Mouse (Mus musculus) ES-Bruce4 (cell line): ENCODE data around the gene Tlcd2. TPM values are rescaled to one million over a fixed set of nuclear protein-coding genes. Genes with fewer than 3 reads are reported as not detected.
A peak's percentile ranks its signal among the peaks of the same experiment; 100 is the strongest.

Experiments used
- H3K27ac ChIP-seq: 2 replicates; pipeline ENCODE4 v1.5.1; 2012; ENCODE audit warnings: low read length, inconsistent platforms; ENCODE audit not compliant: insufficient read depth
- H3K27me3 ChIP-seq: 2 replicates; pipeline ENCODE4 v1.6.1; 2012; ENCODE audit warnings: mild to moderate bottlenecking, low read length, inconsistent platforms; ENCODE audit not compliant: control insufficient read depth, poor library complexity, insufficient read depth, severe bottlenecking
- H3K36me3 ChIP-seq: 2 replicates; pipeline ENCODE4 v1.6.1; 2012; ENCODE audit warnings: inconsistent platforms, mild to moderate bottlenecking, low read length, moderate library complexity; ENCODE audit not compliant: control insufficient read depth, poor library complexity, insufficient read depth, severe bottlenecking
- H3K4me1 ChIP-seq: one replicate; pipeline ENCODE4 v1.8.1; 2011; ENCODE audit warnings: low read length; ENCODE audit not compliant: control insufficient read depth, insufficient read depth
- H3K4me3 ChIP-seq: 2 replicates; pipeline ENCODE4 v1.5.1; 2011; ENCODE audit warnings: low read depth, mild to moderate bottlenecking, low read length
- H3K9ac ChIP-seq: 2 replicates; pipeline ENCODE4 v1.6.1; 2012; ENCODE audit warnings: low read depth, mild to moderate bottlenecking, inconsistent platforms; ENCODE audit not compliant: poor library complexity, severe bottlenecking
- H3K9me3 ChIP-seq: replicated peaks from 2 replicates; pipeline ENCODE4 v1.6.1; 2012; ENCODE audit warnings: mild to moderate bottlenecking, low read length, inconsistent platforms; ENCODE audit not compliant: control insufficient read depth, poor library complexity, insufficient read depth, severe bottlenecking
- CTCF ChIP-seq: IDR thresholded peaks from one replicate; pipeline ENCODE4 v1.8.1; 2011; ENCODE audit warnings: low read depth, low read length
- EP300 ChIP-seq: IDR thresholded peaks from 2 replicates; pipeline ENCODE4 v1.6.1; 2011; ENCODE audit warnings: low read depth, low read length; ENCODE audit not compliant: insufficient read depth
- POLR2A ChIP-seq: IDR thresholded peaks from one replicate; pipeline ENCODE4 v1.8.1; 2011; ENCODE audit warnings: low read length; ENCODE audit not compliant: insufficient read depth
- polyA plus RNA-seq: library from polyadenylated mRNA; stranded (reverse); fragments of >200 nt; gene quantifications from 2 replicates; pipeline ENCODE4 v1.2.4, GENCODE M21; 2011; ENCODE audit warnings: low read depth; ENCODE audit not compliant: missing spikeins, insufficient read depth, insufficient read length

Tlcd2 gene
- polyA plus RNA-seq, 1 experiment: 6.8 TPM

- Histone ChIP-seq H3K4me3 (no peak overlapping the region), H3K9ac (no peak overlapping the region), H3K4me1 (no peaks in the 10 kb centered on the region), H3K9me3 (no peaks in the 10 kb centered on the region), H3K27ac (no peak overlapping the region), H3K36me3 (no peaks in the 10 kb centered on the region), H3K27me3 (no peaks in the 10 kb centered on the region)
- no peak for TF ChIP-seq POLR2A
- no peak for TF ChIP-seq CTCF
- TF ChIP-seq EP300: no peak
Measured at GRCm38 (mm10) chr11:75456440-75456871, 5.1 kb upstream of the Tlcd2 start.

GRCm38 (mm10) chr11:75458169-75458568, 3.3 kb upstream of the Tlcd2 start:
- no peaks in the 10 kb centered on the region for H3K36me3 ChIP-seq
- H3K9me3 ChIP-seq: no peaks in the 10 kb centered on the region
- no peaks in the 10 kb centered on the region for H3K4me1 ChIP-seq
- TF ChIP-seq EP300 (no peak), CTCF (peak; percentile 3)
- no peak overlapping the region for H3K27ac ChIP-seq
- no peaks in the 10 kb centered on the region for H3K27me3 ChIP-seq
- H3K4me3 ChIP-seq: no peak overlapping the region
- no peak overlapping the region for H3K9ac ChIP-seq

GRCm38 (mm10) chr11:75458628-75459041, 2.9 kb upstream of the Tlcd2 start:
- Histone ChIP-seq H3K27ac (no peak overlapping the region), H3K9ac (no peak overlapping the region), H3K9me3 (no peaks in the 10 kb centered on the region), H3K4me3 (no peak overlapping the region), H3K36me3 (no peaks in the 10 kb centered on the region), H3K27me3 (no peaks in the 10 kb centered on the region), H3K4me1 (no peaks in the 10 kb centered on the region)
- TF ChIP-seq CTCF (no peak), POLR2A (no peak), EP300 (no peak)

- H3K4me1 ChIP-seq: no peaks in the 10 kb centered on the region
Measured at GRCm38 (mm10) chr11:75459141-75459711, 2.3 kb upstream of the Tlcd2 start.

GRCm38 (mm10) chr11:75459751-75460102, 1.8 kb upstream of the Tlcd2 start:
- Histone ChIP-seq H3K4me3 (peak overlapping the region; percentile 66), H3K4me1 (no peaks in the 10 kb centered on the region), H3K9ac (peak overlapping the region; percentile 92), H3K27me3 (no peaks in the 10 kb centered on the region), H3K27ac (peak overlapping the region; percentile 95), H3K36me3 (no peaks in the 10 kb centered on the region), H3K9me3 (no peaks in the 10 kb centered on the region)
- TF ChIP-seq EP300: no peak

More at GRCm38 (mm10) chr11:75459141-75459711, 2.3 kb upstream of the Tlcd2 start:
- Histone ChIP-seq H3K9me3 (no peaks in the 10 kb centered on the region), H3K27ac (peak overlapping the region; percentile 95), H3K36me3 (no peaks in the 10 kb centered on the region), H3K27me3 (no peaks in the 10 kb centered on the region), H3K9ac (peak overlapping the region; percentile 92), H3K4me3 (no peak overlapping the region)
- TF ChIP-seq CTCF: no peak
- TF ChIP-seq EP300: no peak
- no peak for TF ChIP-seq POLR2A

- Histone ChIP-seq H3K4me1 (no peaks in the 10 kb centered on the region), H3K9me3 (no peaks in the 10 kb centered on the region), H3K4me3 (peak overlapping the region; percentile 76), H3K36me3 (peaks cover under 1% of the 10 kb centered on the region), H3K9ac (peak overlapping the region; percentile 92), H3K27ac (peak overlapping the region; percentile 95), H3K27me3 (no peaks in the 10 kb centered on the region)
- TF ChIP-seq EP300 (no peak), POLR2A (peak; percentile 31)
Measured at GRCm38 (mm10) chr11:75460103-75460843, 1.2 kb upstream of the Tlcd2 start.
